Mouse (Mus musculus) liver, embryonic 14.5 days (tissue): ENCODE measurements around the gene Ndufb8. TPM values are rescaled to one million over a fixed set of nuclear protein-coding genes. Genes with fewer than 3 reads are reported as not detected.

Experiments
- ATAC-seq: fragments of 200-750 bp; cut with Nextera tagmentation; 2 replicates; pipeline ENCODE4 v1.8.0; 2017; ENCODE audit warnings: moderate number of reproducible peaks, mild to moderate bottlenecking, moderate library complexity; ENCODE audit not compliant: insufficient read depth
- DNase-seq, 3 experiments: peaks; one replicate each; pipeline ENCODE4 v3.0.0-alpha.2; 2012 to 2013; ENCODE audit warnings: low read depth in 3 of 3, low spot score in 3 of 3
- H3K27ac ChIP-seq: fragments of 300-500 bp; sonication (generic); 2 replicates; pipeline ENCODE4 v1.5.1; 2014; ENCODE audit warnings: moderate library complexity, mild to moderate bottlenecking, control low read depth, inconsistent platforms
- H3K27me3 ChIP-seq: fragments of 300-500 bp; sonication (generic); 2 replicates; pipeline ENCODE4 v1.6.1; 2014; ENCODE audit warnings: mild to moderate bottlenecking, low read length, moderate library complexity; ENCODE audit not compliant: control insufficient read depth, insufficient read depth
- H3K36me3 ChIP-seq: fragments of 300-500 bp; sonication (generic); replicated peaks from 2 replicates; pipeline ENCODE4 v1.6.1; 2014; ENCODE audit warnings: low read depth; ENCODE audit not compliant: control insufficient read depth, insufficient read depth
- H3K4me1 ChIP-seq, 2 experiments: fragments of 200-500 bp in 1 of 2; fragments of 300-500 bp in 1 of 2; sonication (generic) in 1 of 2; replicated peaks; 2 replicates each; pipeline ENCODE4 v1.6.1; 2012 to 2014; ENCODE audit warnings: antibody characterized with exemption in 1 of 2, inconsistent platforms in 1 of 2, low read length in 1 of 2; ENCODE audit not compliant: control insufficient read depth in 2 of 2, insufficient read depth in 2 of 2
- H3K4me2 ChIP-seq: fragments of 300-500 bp; sonication (generic); 2 replicates; pipeline ENCODE4 v1.6.1; 2014; ENCODE audit warnings: low read depth, mild to moderate bottlenecking, control low read depth, moderate library complexity
- H3K4me3 ChIP-seq, 2 experiments: fragments of 200-500 bp in 1 of 2; fragments of 300-500 bp in 1 of 2; sonication (generic) in 1 of 2; 2 replicates each; pipeline ENCODE4 v1.5.1; 2012 to 2014; ENCODE audit warnings: low read depth in 2 of 2, low read length in 2 of 2, mild to moderate bottlenecking in 2 of 2, control low read depth in 1 of 2, inconsistent platforms in 1 of 2, moderate library complexity in 1 of 2; ENCODE audit not compliant: insufficient read depth in 1 of 2
- H3K9ac ChIP-seq: fragments of 300-500 bp; sonication (generic); replicated peaks from 2 replicates; pipeline ENCODE4 v1.6.1; 2014; ENCODE audit warnings: mild to moderate bottlenecking, control low read depth, moderate library complexity
- H3K9me3 ChIP-seq: fragments of 300-500 bp; sonication (generic); 2 replicates; pipeline ENCODE4 v1.6.1; 2016; ENCODE audit warnings: low read length, mixed read lengths; ENCODE audit not compliant: control insufficient read depth
- CTCF ChIP-seq: IDR thresholded peaks from 2 replicates; pipeline ENCODE4 v1.5.1; 2016; ENCODE audit warnings: antibody characterized with exemption, low read depth, control low read depth
- EP300 ChIP-seq: IDR thresholded peaks from 2 replicates; pipeline ENCODE4 v1.6.1; 2016; ENCODE audit warnings: antibody characterized with exemption, low read depth
- WGBS: fragments of 180-500 bp; shearing (Covaris S2); extraction: QIAGEN DNeasy Blood & Tissue Kit; methylation state at CpG from one replicate; pipeline ENCODE4 v1.1.7; 2014; ENCODE audit not compliant: insufficient replicate concordance; 5-methylcytosine and 5-hydroxymethylcytosine counted together
- polyA plus RNA-seq, 2 experiments: library from polyadenylated mRNA; depleted of rRNA in 1 of 2; stranded (reverse) in 1 of 2; unstranded in 1 of 2; fragments of >200 nt; fragmentation: Nextera tagmentation in 1 of 2; extraction: Ambion mirVana in 1 of 2; gene quantifications; 2 replicates each; pipeline versions ENCODE4 v1.2.1 to v1.2.3; 2012 to 2014

Gene Ndufb8
- polyA plus RNA-seq, 2 experiments, result 209 to 349 TPM

DNA sequence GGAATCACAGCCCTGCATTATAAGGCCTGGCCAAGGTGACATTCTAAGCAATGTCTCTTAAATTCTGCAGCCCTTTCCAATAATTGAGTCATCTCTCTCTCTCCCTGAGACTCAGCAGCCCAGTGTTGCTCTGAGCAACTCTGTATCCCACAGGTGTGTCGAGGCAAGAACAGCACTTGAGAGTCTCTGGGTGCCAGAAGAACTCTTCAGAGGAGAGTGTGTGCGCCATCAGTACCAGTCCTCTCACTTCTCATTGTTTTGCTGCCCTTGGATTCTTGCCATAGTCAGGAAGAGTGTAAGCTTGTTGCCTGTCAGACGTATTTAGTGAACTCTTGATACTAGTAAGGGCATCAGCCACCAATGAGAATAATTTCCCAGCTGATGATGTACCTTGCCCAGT lies 12.5 kb upstream of the Ndufb8 start:
- no peaks in the 10 kb centered on the region for H3K27me3 ChIP-seq
- H3K27ac ChIP-seq, result no peak overlapping the region
- no peaks in the 10 kb centered on the region for H3K9me3 ChIP-seq
- H3K4me2 ChIP-seq, result no peak overlapping the region
- ATAC-seq (no peak), DNase-seq (no peak)
- no peak overlapping the region for H3K4me3 ChIP-seq
- WGBS, result 77% methylated on average over 3 of the region's 3 CpGs
- H3K9ac ChIP-seq, result no peak overlapping the region
- TF ChIP-seq CTCF (no peak), EP300 (no peak)
- H3K4me1 ChIP-seq, result peaks cover 5 to 8% of the 10 kb centered on the region in 2 experiments; a peak in 3 of 4 replicates
- H3K36me3 ChIP-seq, result peaks cover 40% of the 10 kb centered on the region

GRCm38 (mm10) chr19:44564006-44564405 lies 8.8 kb upstream of the Ndufb8 start:
- TF ChIP-seq EP300 (no peak), CTCF (no peak)
- DNase-seq, result no peak
- no peak overlapping the region for H3K27ac ChIP-seq
- no peak for ATAC-seq
- 88% methylated on average over 14 of the region's 14 CpGs for WGBS
- H3K36me3 ChIP-seq, result peaks cover 22% of the 10 kb centered on the region
- H3K9ac ChIP-seq, result no peak overlapping the region
- no peaks in the 10 kb centered on the region for H3K27me3 ChIP-seq
- peak overlapping the region; percentile 85 for H3K4me2 ChIP-seq
- no peaks in the 10 kb centered on the region for H3K9me3 ChIP-seq
- peaks cover 5 to 10% of the 10 kb centered on the region in 2 experiments; a peak in 3 of 4 replicates for H3K4me1 ChIP-seq
- no peak overlapping the region; a peak in 1 of 4 replicates for H3K4me3 ChIP-seq

DNA sequence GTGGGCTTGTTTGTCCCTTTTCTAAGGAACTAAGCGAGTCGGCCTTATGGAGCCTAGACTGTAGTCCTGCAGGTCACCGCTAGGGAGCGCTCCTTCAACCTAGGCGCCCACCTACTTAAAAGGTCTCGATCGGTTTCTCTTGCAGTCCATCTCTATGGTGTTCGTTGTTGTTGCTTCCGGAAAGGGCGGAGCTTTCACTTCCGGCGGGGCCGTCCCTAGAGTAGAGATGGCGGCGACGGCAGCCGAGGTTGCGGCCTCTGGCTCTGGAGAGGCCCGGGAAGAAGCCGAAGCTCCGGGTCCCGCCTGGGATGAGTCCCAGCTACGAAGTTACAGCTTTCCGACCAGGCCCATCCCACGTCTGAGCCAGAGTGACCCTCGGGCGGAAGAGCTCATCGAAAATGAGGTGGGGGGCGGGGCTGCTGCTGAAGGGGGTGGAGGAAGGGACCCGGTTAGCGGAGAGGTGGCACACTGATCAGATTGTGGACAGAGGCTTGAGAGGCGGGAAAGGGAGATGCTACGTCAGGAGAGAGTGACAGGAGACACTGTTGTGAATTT lies 7.5 kb upstream of the Ndufb8 start, which contains the start of gene Hif1an:
Hif1an (plus strand) TSS at position 199 of the 555 bp plus-strand sequence.
- H3K36me3 ChIP-seq, result peaks cover 14% of the 10 kb centered on the region
- ATAC-seq, result peak; percentile 99
- no peaks in the 10 kb centered on the region for H3K9me3 ChIP-seq
- DNase-seq, result peak; percentile 93 to 95 (median 93)
- under 1% methylated on average over 33 of the region's 33 CpGs for WGBS
- TF ChIP-seq EP300 (no peak; the same call in 1 of the 2 replicates), CTCF (peak; percentile 98)
- H3K27me3 ChIP-seq, result no peaks in the 10 kb centered on the region
- peaks cover 5 to 10% of the 10 kb centered on the region in 2 experiments; a peak in 3 of 4 replicates for H3K4me1 ChIP-seq
- H3K27ac ChIP-seq, result peak within 1 kb of the TSS; percentile 5; the same call in 1 of the 2 replicates
- H3K4me2 ChIP-seq, result peak within 1 kb of the TSS; percentile 85
- H3K9ac ChIP-seq, result peak within 1 kb of the TSS; percentile 27
- H3K4me3 ChIP-seq, result peak within 1 kb of the TSS; percentile 54 to 98

DNA sequence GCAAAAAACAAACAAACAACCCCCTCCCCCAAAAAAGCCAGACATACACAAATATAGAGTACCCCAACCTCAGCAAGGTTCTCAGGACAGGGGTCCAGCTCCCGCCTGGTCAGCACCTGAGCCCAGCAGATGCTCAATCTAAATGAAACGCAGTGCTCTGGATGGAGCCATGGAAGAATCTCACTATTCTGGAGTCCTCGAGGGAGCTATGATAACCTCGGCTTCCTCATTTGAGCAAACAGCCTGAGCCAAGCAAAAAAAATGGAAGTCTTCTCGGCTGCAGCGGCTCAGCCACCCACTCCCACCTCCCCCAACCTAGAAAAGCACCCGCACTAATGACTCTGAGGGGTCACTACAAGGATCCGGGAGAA lies 765 bp downstream of the Ndufb8 start:
- DNase-seq (no peak), ATAC-seq (no peak)
- Histone ChIP-seq H3K4me3 (peak overlapping the region; percentile 77 to 88), H3K9ac (peak overlapping the region; percentile 85), H3K27ac (no peak overlapping the region; the same call in 1 of the 2 replicates), H3K36me3 (peaks cover 28% of the 10 kb centered on the region), H3K4me1 (peaks cover 2 to 5% of the 10 kb centered on the region in 2 experiments; a peak in 3 of 4 replicates), H3K9me3 (no peaks in the 10 kb centered on the region), H3K4me2 (peak overlapping the region; percentile 86), H3K27me3 (no peaks in the 10 kb centered on the region)
- TF ChIP-seq EP300, result no peak
- TF ChIP-seq CTCF, result no peak
- WGBS, result 3% methylated on average over 8 of the region's 8 CpGs

DNA sequence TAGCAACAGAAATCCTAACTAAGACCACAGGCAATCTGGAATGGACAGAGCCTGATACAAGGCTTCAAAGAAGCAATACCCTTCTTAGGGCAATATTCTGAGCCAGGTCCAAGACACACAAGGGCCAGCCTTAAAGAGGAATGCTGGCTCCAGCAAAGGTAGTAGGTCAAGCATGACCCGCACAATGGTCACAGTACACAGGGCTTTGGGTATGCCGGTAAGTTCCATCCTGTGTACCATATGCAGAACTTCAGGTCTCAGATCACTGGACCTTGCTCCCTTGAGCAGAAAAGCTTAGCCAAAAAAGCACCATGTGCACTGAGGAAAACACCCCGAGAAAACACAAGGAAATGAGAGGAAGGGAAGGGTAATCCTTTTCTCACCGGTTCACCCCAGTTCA lies 2.0 kb downstream of the Ndufb8 start:
- H3K36me3 ChIP-seq, result peaks cover 33% of the 10 kb centered on the region
- no peak overlapping the region for H3K4me3 ChIP-seq
- no peak for ATAC-seq
- DNase-seq, result no peak
- H3K4me2 ChIP-seq, result no peak overlapping the region
- no peak overlapping the region for H3K27ac ChIP-seq
- TF ChIP-seq CTCF, result no peak
- no peak for TF ChIP-seq EP300
- no peak overlapping the region for H3K9ac ChIP-seq
- H3K4me1 ChIP-seq, result peaks cover 2 to 5% of the 10 kb centered on the region in 2 experiments; a peak in 3 of 4 replicates
- WGBS, result 83% methylated on average over 4 of the region's 4 CpGs
- no peaks in the 10 kb centered on the region for H3K9me3 ChIP-seq
- H3K27me3 ChIP-seq, result no peaks in the 10 kb centered on the region
